Mouse (Mus musculus): ENCODE data around the gene Olfr419.

GRCm38 (mm10) chr1:174212286-174212685, 39.6 kb downstream of the Olfr419 start:
- TF ChIP-seq CTCF (IDR thresholded peaks at IDR 0.05; ENCODE audit: control insufficient read depth, insufficient read depth, insufficient replicate concordance, low read depth, low read length) (no peak), POLR2A (IDR thresholded peaks at IDR 0.05; ENCODE audit: control insufficient read depth, low read depth, low read length) (no peak)
